Mouse (Mus musculus) forebrain, embryonic 14.5 days (tissue): ENCODE measurements at regions not wholly inside any gene's neighbourhood (a gene's known extent, or its start where the extent isn't known, plus 50 kb on each side); places are given as distances from the start of the nearest gene placed in this dataset.
A peak's percentile ranks its signal among the peaks of the same experiment; 100 is the strongest.

ENCODE experiments used
- ATAC-seq: fragments of 200-750 bp; cut with Nextera tagmentation; 2 replicates; pipeline ENCODE4 v1.8.0; 2017; ENCODE audit warnings: mild to moderate bottlenecking, moderate library complexity
- DNase-seq: peaks from one replicate; pipeline ENCODE4 v3.0.0-alpha.2; 2015; ENCODE audit warnings: low spot score
- H3K27ac ChIP-seq: fragments of 300-500 bp; sonication (generic); 2 replicates; pipeline ENCODE4 v1.5.1; 2014; ENCODE audit warnings: low read depth, mild to moderate bottlenecking, control low read depth, low read length, moderate library complexity
- H3K27me3 ChIP-seq: fragments of 300-500 bp; sonication (generic); replicated peaks from 2 replicates; pipeline ENCODE4 v1.6.1; 2014; ENCODE audit warnings: low read length, control low read depth, mixed read lengths; ENCODE audit not compliant: control insufficient read depth, insufficient read depth
- H3K36me3 ChIP-seq: fragments of 300-500 bp; sonication (generic); 2 replicates; pipeline ENCODE4 v1.6.1; 2014; ENCODE audit warnings: low read length, control low read depth; ENCODE audit not compliant: control insufficient read depth, insufficient read depth
- H3K4me1 ChIP-seq: fragments of 300-500 bp; sonication (generic); 2 replicates; pipeline ENCODE4 v1.6.1; 2014; ENCODE audit warnings: antibody characterized with exemption, low read length, control low read depth; ENCODE audit not compliant: control insufficient read depth, insufficient read depth
- H3K4me2 ChIP-seq: fragments of 300-500 bp; sonication (generic); 2 replicates; pipeline ENCODE4 v1.6.1; 2014; ENCODE audit warnings: mild to moderate bottlenecking, control low read depth, low read length
- H3K4me3 ChIP-seq: fragments of 300-500 bp; sonication (generic); 2 replicates; pipeline ENCODE4 v1.5.1; 2014; ENCODE audit warnings: low read depth, low read length, control low read depth
- H3K9ac ChIP-seq: fragments of 300-500 bp; sonication (generic); 2 replicates; pipeline ENCODE4 v1.6.1; 2014; ENCODE audit warnings: mild to moderate bottlenecking, low read length, control low read depth, moderate library complexity
- H3K9me3 ChIP-seq: fragments of 300-500 bp; sonication (generic); replicated peaks from 2 replicates; pipeline ENCODE4 v1.6.1; 2016; ENCODE audit warnings: low read length, control low read depth, mixed read lengths; ENCODE audit not compliant: control insufficient read depth
- WGBS: fragments of 180-500 bp; shearing (Covaris S2); extraction: QIAGEN DNeasy Blood & Tissue Kit; methylation state at CpG from one replicate; pipeline ENCODE4 v1.1.7; 2014; 5-methylcytosine and 5-hydroxymethylcytosine counted together

GRCm38 (mm10) chr15:51634726-51635125, 2250.0 kb upstream of the Gm7489 start:
- peak; percentile 67 for ATAC-seq
- H3K27ac ChIP-seq: peak overlapping the region; percentile 61

GRCm38 (mm10) chr15:51635129-51635920, 2249.4 kb upstream of the Gm7489 start:
- Histone ChIP-seq H3K4me3 (peak overlapping the region; percentile 8; the same call in 1 of the 2 replicates), H3K4me1 (peaks cover 11% of the 10 kb centered on the region; the same call in 1 of the 2 replicates), H3K27ac (peak overlapping the region; percentile 61), H3K27me3 (no peaks in the 10 kb centered on the region), H3K36me3 (no peaks in the 10 kb centered on the region), H3K9ac (no peak overlapping the region; the same call in 1 of the 2 replicates), H3K9me3 (no peaks in the 10 kb centered on the region), H3K4me2 (peak overlapping the region; percentile 35)
- ATAC-seq (peak; percentile 82), DNase-seq (peak; percentile 89)
- 6% methylated on average over 21 of the region's 21 CpGs for WGBS

More at GRCm38 (mm10) chr15:51634726-51635125, 2250.0 kb upstream of the Gm7489 start:
- Histone ChIP-seq H3K27me3 (no peaks in the 10 kb centered on the region), H3K4me3 (peak overlapping the region; percentile 8; the same call in 1 of the 2 replicates), H3K36me3 (no peaks in the 10 kb centered on the region), H3K9me3 (no peaks in the 10 kb centered on the region), H3K9ac (no peak overlapping the region; the same call in 1 of the 2 replicates), H3K4me1 (peaks cover 11% of the 10 kb centered on the region; the same call in 1 of the 2 replicates), H3K4me2 (peak overlapping the region; percentile 35)
- DNase-seq: no peak
- WGBS: 12% methylated on average over 7 of the region's 7 CpGs

GRCm38 (mm10) chr15:51637570-51637969, 2247.1 kb upstream of the Gm7489 start:
- no peaks in the 10 kb centered on the region for H3K9me3 ChIP-seq
- H3K4me2 ChIP-seq: no peak overlapping the region
- H3K4me1 ChIP-seq: peaks cover 9% of the 10 kb centered on the region; the same call in 1 of the 2 replicates
- H3K27ac ChIP-seq: no peak overlapping the region
- no peak overlapping the region for H3K9ac ChIP-seq
- no peaks in the 10 kb centered on the region for H3K27me3 ChIP-seq
- no peaks in the 10 kb centered on the region for H3K36me3 ChIP-seq
- ATAC-seq (no peak), DNase-seq (no peak)
- WGBS: 94% methylated on average over 1 of the region's 1 CpGs
- H3K4me3 ChIP-seq: no peak overlapping the region

- Histone ChIP-seq H3K9ac (no peak overlapping the region), H3K4me1 (no peaks in the 10 kb centered on the region), H3K27me3 (no peaks in the 10 kb centered on the region), H3K4me3 (no peak overlapping the region), H3K36me3 (no peaks in the 10 kb centered on the region), H3K9me3 (no peaks in the 10 kb centered on the region), H3K27ac (no peak overlapping the region), H3K4me2 (no peak overlapping the region)
- 58% methylated on average over 6 of the region's 6 CpGs for whole genome bisulfite sequencing
- DNase-seq (peak; percentile 76), ATAC-seq (peak; percentile 85)
Observed at GRCm38 (mm10) chr15:51643772-51644311, 2240.9 kb upstream of the Gm7489 start.

- Histone ChIP-seq H3K4me1 (no peaks in the 10 kb centered on the region), H3K27ac (no peak overlapping the region), H3K36me3 (no peaks in the 10 kb centered on the region), H3K4me3 (no peak overlapping the region), H3K27me3 (no peaks in the 10 kb centered on the region), H3K9ac (no peak overlapping the region), H3K9me3 (no peaks in the 10 kb centered on the region), H3K4me2 (no peak overlapping the region)
- WGBS: 76% methylated on average over 2 of the region's 2 CpGs
- ATAC-seq: no peak
- DNase-seq: no peak
Observed at GRCm38 (mm10) chr15:51646304-51646703, 2238.4 kb upstream of the Gm7489 start.

- H3K9me3 ChIP-seq: no peaks in the 10 kb centered on the region
- no peaks in the 10 kb centered on the region for H3K4me1 ChIP-seq
- whole genome bisulfite sequencing: 71% methylated on average over 4 of the region's 4 CpGs
- ATAC-seq (no peak), DNase-seq (no peak)
- H3K36me3 ChIP-seq: no peaks in the 10 kb centered on the region
- H3K9ac ChIP-seq: no peak overlapping the region
- H3K4me2 ChIP-seq: no peak overlapping the region
- H3K27ac ChIP-seq: no peak overlapping the region
- no peak overlapping the region for H3K4me3 ChIP-seq
- no peaks in the 10 kb centered on the region for H3K27me3 ChIP-seq
Observed at GRCm38 (mm10) chr15:51652497-51652896, 2232.2 kb upstream of the Gm7489 start.

- DNase-seq (no peak), ATAC-seq (no peak)
- no peak overlapping the region for H3K27ac ChIP-seq
- H3K4me2 ChIP-seq: no peak overlapping the region
- H3K4me1 ChIP-seq: no peaks in the 10 kb centered on the region
- no peaks in the 10 kb centered on the region for H3K27me3 ChIP-seq
- H3K9me3 ChIP-seq: no peaks in the 10 kb centered on the region
- H3K9ac ChIP-seq: no peak overlapping the region
- H3K4me3 ChIP-seq: no peak overlapping the region
- H3K36me3 ChIP-seq: no peaks in the 10 kb centered on the region
- WGBS: 92% methylated on average over 1 of the region's 1 CpGs
Observed at GRCm38 (mm10) chr15:51657621-51658020, 2227.1 kb upstream of the Gm7489 start.

GRCm38 (mm10) chr15:51668340-51668739, 2216.4 kb upstream of the Gm7489 start:
- H3K4me2 ChIP-seq: no peak overlapping the region
- H3K27ac ChIP-seq: no peak overlapping the region
- no peaks in the 10 kb centered on the region for H3K27me3 ChIP-seq
- ATAC-seq (no peak), DNase-seq (no peak)
- 77% methylated on average over 3 of the region's 3 CpGs for WGBS
- no peaks in the 10 kb centered on the region for H3K4me1 ChIP-seq
- no peaks in the 10 kb centered on the region for H3K36me3 ChIP-seq
- H3K9me3 ChIP-seq: no peaks in the 10 kb centered on the region
- H3K4me3 ChIP-seq: no peak overlapping the region
- no peak overlapping the region for H3K9ac ChIP-seq
